Mouse (Mus musculus): Measurements from ENCODE around the gene Crocc2.

Crocc2 gene

GRCm38 (mm10) chr1:93275561-93275960 is 107.0 kb downstream of the Crocc2 start:
- no peak for DNase-seq

- no peak for DNase-seq
Measured at GRCm38 (mm10) chr1:93277041-93277440, 108.5 kb downstream of the Crocc2 start.
